Mouse (Mus musculus): Measurements from ENCODE around the gene Hexb. TPM values are rescaled to one million over a fixed set of nuclear protein-coding genes. Genes with fewer than 3 reads are reported as not detected.

Hexb gene
- 64.2 TPM for polyA plus RNA-seq (2014; fragmentation: Illumina TruSeq; extraction: RNeasy Lipid Tissue Mini Kit (QIAGEN cat#74804); ENCODE audit: low read depth, low replicate concordance)

GRCm38 (mm10) chr13:97197932-97198562, at the start of gene Hexb:
Hexb (minus strand) TSS chr13:97198357.

GRCm38 (mm10) chr13:97240965-97241786, 43.0 kb upstream of the Hexb start, which contains the start of gene Enc1:
Enc1 (plus strand) TSS chr13:97241105.

GRCm38 (mm10) chr13:97137466-97138400, 60.4 kb downstream of the Hexb start, which contains the start of the genes Gfm2 and Nsa2:
Gfm2 (plus strand) TSS chr13:97137937.
Nsa2 (minus strand) TSS chr13:97137937.

Other genes starting within 250 kb of the Hexb start
- not detected for gene 1700029F12Rik, start 164.0 kb downstream of the Hexb start, polyA plus RNA-seq (2014; fragmentation: Illumina TruSeq; extraction: RNeasy Lipid Tissue Mini Kit (QIAGEN cat#74804); ENCODE audit: low read depth, low replicate concordance)
- gene Fam169a, start 131.1 kb downstream of the Hexb start, polyA plus RNA-seq (2014; fragmentation: Illumina TruSeq; extraction: RNeasy Lipid Tissue Mini Kit (QIAGEN cat#74804); ENCODE audit: low read depth, low replicate concordance), result not detected
- gene Gm6169, start 99.1 kb downstream of the Hexb start, polyA plus RNA-seq (2014; fragmentation: Illumina TruSeq; extraction: RNeasy Lipid Tissue Mini Kit (QIAGEN cat#74804); ENCODE audit: low read depth, low replicate concordance), result not detected
- gene Gfm2, start 60.4 kb downstream of the Hexb start, polyA plus RNA-seq (2014; fragmentation: Illumina TruSeq; extraction: RNeasy Lipid Tissue Mini Kit (QIAGEN cat#74804); ENCODE audit: low read depth, low replicate concordance), result 47.9 TPM
- 91.3 TPM for gene Nsa2, start 60.4 kb downstream of the Hexb start, polyA plus RNA-seq (2014; fragmentation: Illumina TruSeq; extraction: RNeasy Lipid Tissue Mini Kit (QIAGEN cat#74804); ENCODE audit: low read depth, low replicate concordance)
- 3.1 TPM for gene Enc1, start 42.7 kb upstream of the Hexb start, polyA plus RNA-seq (2014; fragmentation: Illumina TruSeq; extraction: RNeasy Lipid Tissue Mini Kit (QIAGEN cat#74804); ENCODE audit: low read depth, low replicate concordance)

Data from liver, adult 10 weeks (tissue).